In the genomic region with DNA sequence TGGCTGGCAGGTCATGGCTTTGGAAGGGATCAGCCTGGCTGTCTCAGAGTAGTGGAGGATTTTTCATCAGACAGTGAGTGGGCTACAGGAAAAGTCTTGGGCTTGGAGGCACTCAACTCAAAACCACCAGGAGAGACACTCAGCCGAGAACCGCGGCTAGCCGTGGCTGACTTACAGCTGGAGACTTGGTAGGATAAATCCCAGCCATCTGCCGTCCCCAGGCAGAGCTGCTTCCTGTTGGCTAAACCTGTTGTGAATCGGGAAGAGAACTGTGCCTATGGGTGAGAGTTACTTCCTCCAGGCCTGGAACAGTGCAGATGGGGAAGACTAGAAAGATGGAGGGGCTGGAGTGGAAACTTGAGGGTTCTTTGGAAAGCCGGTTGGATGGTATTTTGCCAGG, we compare ENCODE assay signal across 10 mouse cellular contexts.
"Had no signal": no experiment of that assay in that cellular context is flagged by ENCODE, and none has a peak within 500 bp of the region (broad histone marks: within the 10 kb centered on the region; RNA-seq: fewer than 3 reads in every experiment).

No protein-coding gene starts in this region.

- DNase-seq: kidney, postnatal 25 days; layer of hippocampus, adult 9-11 months; liver; lung, adult 18-20 months; lung, postnatal 10 days; lung, postnatal 36 days; retina, postnatal 1 day; right cerebral cortex, postnatal 25 days; thymus, adult 18-20 months; thymus, postnatal 36 days had no signal
